Mouse (Mus musculus): ENCODE data around the gene Taf4. TPM values are rescaled to one million over a fixed set of nuclear protein-coding genes. Genes with fewer than 3 reads are reported as not detected.

Gene Taf4
- polyA plus RNA-seq, 1 experiment, result 8.6 TPM

DNA sequence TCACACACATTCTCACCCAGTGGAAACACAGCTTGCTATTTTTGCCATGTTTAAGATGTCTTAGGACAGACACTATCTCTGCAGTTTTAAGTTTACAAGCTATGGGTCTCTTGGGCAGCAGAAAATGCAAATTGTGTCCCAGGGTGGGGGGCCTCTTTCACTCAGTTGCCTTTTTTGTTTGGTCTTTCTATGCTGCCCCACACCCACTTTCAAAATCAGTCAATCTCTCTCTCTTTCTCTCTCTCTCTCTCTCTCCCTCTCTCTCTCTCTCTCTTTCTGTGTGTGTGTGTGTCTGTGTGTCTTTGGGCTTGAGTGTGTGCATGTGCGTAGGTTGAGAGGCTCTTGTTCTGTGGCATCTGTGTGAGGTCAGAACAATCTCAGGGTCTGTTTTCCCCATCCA is 9.2 kb upstream of the Taf4 start:
- WGBS, result 92% methylated on average over 1 of the region's 1 CpGs
- no peak for DNase-seq (ENCODE audit: low read depth, low spot score)

DNA sequence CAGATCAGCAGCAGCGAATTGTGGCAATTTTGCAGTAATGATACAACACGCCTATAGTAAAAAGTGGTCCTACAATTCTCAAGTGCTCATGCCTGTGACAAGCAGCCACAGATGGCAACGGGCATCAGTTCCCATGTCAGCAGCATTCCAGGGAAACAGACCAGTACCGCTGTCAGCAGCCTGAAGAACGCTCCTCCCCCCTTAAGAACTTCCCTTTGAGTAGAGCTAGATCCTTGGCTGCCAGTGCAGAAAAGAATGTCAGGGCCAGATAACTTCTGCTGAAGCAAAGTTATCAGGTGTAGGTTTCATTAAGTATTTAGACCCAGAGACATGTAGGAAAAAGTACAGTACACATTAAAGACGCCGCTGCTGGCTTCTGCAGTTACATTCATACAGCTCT is 8.4 kb upstream of the Taf4 start:
- 64% methylated on average over 7 of the region's 7 CpGs for WGBS
- no peak for DNase-seq (ENCODE audit: low read depth, low spot score)

DNA sequence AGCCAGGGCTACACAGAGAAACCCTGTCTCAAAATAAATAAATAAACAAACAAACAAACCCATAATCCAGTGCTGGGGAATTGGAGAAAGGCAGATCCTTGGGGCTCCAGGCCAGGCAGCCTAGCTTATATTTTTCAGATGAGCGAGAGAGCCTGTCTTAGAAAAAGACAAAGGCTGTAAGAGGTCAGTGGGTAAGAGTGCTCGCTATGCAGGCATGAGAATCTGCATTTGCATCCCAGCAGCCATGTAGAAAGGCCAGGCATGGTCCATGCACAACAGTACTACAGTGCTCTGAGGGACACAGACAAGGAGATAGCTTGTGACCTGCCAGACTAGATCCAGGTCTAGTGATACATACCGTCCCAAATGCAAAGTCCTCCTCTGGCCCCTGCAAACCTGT is 6.3 kb upstream of the Taf4 start:
- DNase-seq (ENCODE audit: low read depth, low spot score), result no peak
- 91% methylated on average over 3 of the region's 3 CpGs for WGBS

DNA sequence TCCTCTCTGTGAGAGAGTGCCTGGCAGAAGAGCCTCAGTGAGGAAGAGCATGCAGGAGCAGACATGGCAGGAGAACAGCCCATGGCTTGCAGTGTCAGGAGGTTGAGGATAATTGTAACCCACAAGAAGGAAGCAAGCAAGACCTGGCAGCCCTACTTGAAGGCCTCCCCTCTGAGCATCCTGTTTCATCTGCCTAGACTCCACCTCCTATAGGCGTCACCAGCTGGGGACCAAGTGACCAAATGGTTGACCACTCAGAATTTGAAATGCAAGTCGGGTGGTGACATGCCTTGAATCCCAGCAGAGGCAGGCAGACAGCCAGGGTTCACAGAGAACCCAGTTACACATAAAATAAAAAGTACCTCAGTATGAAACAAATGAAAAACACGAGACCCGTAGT is 4.2 kb upstream of the Taf4 start:
- WGBS, result 62% methylated on average over 4 of the region's 4 CpGs

DNA sequence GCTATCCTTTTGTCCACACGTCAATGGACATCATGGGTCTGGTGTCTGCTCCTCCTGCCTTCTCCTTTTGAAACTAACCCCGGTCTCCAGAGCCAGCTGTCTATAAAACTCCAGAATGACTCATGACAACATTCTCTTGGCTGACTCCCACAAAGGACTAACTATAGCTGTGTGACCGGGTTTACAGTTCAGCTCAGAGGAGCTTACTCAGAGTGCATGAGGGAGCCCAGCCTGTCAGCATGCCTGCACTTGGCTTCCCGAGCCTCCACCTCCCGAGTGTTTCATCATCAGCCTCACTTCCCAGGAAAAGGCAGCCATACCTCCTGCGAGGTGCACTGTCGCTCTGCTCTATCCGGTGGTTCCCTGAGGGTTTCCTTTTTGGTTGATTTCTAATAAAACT is 3.4 kb upstream of the Taf4 start:
- no peak for DNase-seq (ENCODE audit: low read depth, low spot score)
- WGBS, result 12% methylated on average over 8 of the region's 8 CpGs

More for the DNA sequence above, 4.2 kb upstream of the Taf4 start:
- DNase-seq (ENCODE audit: low read depth, low spot score), result no peak

DNA sequence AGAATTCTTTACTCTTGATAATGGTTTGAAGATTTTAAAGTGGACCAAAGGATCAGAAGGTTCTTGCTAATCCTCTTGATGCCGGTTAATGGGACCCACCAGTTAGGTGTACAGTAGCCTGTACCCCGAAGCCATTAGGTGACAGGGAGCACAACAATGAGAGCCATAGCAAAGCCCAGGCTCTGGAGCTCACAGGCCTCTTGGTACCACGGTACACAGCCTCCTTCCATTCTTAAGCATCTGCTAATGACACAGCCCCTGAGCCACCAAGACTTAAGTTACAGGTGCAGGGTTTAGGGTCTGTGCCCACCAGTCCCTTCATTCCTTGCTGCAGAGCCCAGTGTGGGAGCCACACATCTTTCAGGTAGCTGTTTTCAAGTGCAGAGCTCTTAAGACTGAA is 1.8 kb upstream of the Taf4 start:
- no peak for DNase-seq (ENCODE audit: low read depth, low spot score)
- WGBS, result 85% methylated on average over 3 of the region's 3 CpGs

DNA sequence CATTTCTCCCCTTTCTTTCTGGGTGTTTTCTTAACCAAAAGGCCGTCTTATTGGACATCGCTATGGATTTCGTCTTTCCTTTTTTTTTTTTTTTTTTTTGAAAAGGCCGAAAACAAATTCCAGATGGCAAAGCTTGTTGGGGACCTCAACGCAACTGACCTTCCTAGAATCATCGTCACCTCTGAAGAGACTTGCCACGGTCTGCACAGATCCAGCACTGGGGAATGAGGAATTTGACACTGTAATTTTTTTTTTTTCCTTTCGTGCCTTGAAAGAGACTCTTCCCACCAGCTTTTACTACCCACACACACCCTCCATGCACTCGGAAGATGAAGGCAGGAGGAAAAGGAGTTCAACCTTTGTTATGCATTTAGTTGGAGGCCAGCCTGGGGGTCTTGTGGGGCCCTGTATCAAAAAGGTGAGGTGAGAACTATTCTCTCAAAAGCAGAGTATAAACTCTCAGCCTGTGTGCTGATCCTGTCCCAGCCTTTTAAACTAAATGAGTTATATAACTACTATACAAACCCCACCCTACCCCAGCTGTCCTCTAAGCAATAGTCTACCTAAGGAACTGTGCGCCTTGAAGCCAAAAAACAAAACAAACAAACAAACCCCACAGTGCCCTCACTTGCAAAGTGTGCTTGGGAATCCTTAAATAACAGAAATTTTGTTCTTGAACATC is 1.0 kb upstream of the Taf4 start:
- DNase-seq (ENCODE audit: low read depth, low spot score), result no peak
- 4% methylated on average over 10 of the region's 10 CpGs for WGBS

DNA sequence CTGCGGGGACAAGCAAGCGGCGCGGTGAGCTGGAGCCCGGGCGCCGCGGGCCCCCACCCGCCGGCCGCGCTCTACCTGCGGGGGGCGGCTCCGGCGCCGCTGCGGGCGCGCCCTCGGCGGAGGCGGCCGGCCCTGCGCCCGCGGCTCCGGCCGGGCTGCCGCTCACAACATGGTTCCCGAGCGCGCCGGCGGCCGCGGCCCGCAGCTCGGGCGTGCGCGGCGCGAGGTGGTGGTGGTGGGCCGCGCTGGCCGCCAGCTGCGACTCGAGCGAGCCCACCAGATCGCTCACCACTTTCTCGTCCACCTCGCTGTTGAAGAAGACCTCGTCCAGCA is 185 bp downstream of the Taf4 start:
- no peak for DNase-seq (ENCODE audit: low read depth, low spot score)
- WGBS, result 4% methylated on average over 51 of the region's 54 CpGs

DNA sequence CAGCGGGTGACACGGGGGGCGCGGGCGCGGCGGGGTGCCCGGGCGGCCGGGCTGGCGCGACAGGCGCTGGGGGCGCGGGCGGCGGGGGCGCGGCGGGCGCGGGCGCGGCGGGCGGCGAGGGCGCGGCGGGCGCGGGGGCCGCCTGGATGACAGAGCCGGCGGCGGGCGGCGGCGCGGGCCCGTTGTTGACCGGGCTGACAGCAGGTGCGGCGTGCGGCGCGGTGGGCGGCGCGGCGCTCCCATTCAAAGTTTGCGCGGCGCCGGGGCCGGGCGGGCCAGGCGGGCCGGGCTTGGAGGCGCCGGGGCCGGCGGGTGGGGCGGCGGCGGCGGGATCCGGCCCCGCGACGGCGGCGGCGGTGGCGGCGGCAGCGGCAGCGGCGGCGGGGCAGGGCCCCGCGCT is 595 bp downstream of the Taf4 start:
- 23% methylated on average over 69 of the region's 82 CpGs for WGBS
- DNase-seq (ENCODE audit: low read depth, low spot score), result no peak

DNA sequence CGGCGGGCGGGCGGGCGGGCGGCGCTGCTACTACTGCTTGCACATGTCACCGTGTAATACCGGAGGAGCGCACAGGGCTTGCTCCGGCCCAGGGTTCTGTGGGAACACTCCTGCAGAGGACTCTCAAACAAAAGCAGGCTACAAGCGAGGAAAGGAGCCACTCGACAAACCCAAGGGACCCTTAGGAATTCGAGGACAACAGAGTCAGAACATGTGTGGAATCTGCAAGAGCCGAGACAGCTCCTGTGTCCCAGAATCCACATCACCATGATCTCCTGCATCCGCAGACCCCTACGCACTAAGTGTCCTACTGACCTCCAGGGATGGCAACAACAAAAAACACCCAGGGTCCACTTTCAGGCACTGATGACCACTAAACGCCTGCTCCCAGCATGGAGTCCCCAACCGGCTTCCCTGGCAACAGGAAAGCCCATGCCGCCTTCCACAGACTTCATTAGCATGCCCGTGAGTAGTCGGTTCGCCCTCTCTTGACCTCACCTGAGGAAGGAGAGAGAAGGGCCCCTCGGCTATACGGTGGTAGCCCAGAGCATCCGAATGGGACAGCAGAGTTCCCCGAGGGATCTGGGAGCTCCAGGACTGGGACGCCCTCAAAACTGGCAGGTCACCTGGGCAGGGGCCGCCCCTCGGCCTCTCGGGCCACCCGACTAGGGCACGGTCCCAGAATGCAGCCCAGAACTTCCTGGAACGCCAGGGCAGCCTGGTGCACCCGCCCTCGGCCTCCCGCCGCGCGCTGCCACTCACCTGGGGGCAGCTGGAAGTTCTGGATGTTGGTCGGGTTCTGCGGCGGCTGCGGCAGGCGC is 1.6 kb downstream of the Taf4 start:
- no peak for DNase-seq (ENCODE audit: low read depth, low spot score)
- 11% methylated on average over 45 of the region's 45 CpGs for WGBS

DNA sequence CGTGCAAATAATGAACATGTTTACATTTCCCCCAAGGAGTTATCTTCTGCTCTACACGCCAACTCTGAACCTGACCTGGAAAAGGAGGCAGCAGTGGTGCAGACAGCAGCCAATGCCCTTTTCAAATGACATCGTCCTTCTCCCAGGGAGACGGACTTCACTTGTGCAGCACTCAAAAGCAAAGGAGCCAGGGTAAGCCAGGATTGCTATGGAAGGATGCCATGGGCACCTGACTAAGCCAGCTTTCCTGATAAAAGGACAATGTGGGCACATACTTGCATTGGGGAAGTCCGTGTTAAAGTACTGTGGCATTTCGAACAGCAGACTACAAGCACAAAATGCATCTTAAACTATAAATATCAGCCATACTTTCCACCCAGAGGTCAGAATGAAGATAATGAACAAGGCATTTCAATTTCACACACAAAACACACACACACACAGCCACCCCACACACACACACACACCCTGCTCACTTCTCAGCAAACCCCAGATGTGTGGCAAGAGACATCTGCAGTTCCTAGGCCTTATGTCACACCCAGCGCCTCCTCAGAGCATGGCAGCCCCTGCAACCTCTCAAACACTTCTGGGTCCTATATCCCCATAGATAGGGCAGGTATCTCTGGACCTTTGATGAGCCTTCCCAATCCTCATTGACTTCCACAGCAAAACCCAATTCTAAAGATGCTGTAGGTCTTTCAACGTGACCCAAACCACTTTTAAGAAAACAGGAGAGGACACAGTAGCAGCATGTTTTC is 2.4 kb downstream of the Taf4 start:
- DNase-seq (ENCODE audit: low read depth, low spot score), result no peak
- 38% methylated on average over 8 of the region's 8 CpGs for WGBS

DNA sequence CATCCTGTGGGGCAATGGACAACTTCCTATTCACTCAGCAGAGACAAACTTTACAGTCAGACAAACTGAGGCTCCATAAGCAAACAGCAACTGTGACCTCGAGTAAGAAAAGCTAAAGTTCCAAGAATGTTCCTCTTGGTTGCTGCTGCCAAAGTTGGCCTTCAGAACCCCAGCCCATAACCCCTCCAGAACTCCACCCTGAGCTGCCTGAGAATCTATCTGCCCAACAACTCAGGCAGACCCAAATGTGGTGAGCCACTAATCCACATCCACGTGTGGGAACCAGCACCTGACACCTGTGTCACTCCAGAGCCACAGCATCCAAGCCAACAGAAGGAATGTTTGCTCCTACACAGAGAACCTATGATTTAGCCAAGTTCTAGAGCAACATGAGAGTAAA is 4.0 kb downstream of the Taf4 start:
- WGBS, result 34% methylated on average over 2 of the region's 2 CpGs

DNA sequence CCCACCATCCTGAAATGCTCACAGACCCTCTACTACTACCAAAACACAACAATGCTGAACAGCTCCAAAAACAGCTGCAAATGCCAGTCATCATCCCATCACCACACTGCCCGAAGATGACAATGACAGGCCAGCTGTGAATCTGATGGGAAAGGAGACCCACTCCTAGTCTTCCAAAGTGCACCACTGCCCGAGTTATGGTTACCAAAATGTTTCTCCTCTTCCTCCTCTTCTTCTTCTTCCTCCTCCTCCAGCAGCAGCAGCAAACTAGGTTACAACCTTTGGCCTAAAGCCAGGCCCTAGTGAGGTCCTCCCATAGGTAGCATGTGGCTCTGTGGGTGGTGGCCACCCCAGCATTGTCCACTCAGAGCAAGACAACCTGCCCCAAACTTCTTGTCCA is 4.6 kb downstream of the Taf4 start:
- WGBS, result 32% methylated on average over 2 of the region's 2 CpGs
- DNase-seq (ENCODE audit: low read depth, low spot score), result peak; percentile 32

More for the DNA sequence above, 4.0 kb downstream of the Taf4 start:
- DNase-seq (ENCODE audit: low read depth, low spot score), result no peak

DNA sequence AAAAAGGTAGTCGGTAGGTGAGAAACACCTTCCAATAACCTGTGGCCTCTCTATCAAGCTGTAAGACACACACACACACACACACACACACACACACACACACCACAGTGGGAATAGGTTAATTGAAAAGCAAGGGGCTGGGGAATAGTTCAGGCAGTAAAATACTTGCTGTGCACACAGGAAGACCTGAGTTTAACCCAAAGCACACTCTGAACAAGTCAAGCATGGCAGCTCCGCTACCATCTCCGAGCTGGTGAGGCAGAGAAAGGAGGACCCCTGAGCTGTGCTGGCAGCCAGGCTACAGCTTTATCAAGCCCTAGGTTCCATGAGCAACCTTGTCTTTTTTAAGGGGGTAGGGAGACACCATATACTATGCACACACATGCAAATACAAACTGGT is 7.3 kb downstream of the Taf4 start:
- no peak for DNase-seq (ENCODE audit: low read depth, low spot score)
- 89% methylated on average over 3 of the region's 3 CpGs for WGBS

DNA sequence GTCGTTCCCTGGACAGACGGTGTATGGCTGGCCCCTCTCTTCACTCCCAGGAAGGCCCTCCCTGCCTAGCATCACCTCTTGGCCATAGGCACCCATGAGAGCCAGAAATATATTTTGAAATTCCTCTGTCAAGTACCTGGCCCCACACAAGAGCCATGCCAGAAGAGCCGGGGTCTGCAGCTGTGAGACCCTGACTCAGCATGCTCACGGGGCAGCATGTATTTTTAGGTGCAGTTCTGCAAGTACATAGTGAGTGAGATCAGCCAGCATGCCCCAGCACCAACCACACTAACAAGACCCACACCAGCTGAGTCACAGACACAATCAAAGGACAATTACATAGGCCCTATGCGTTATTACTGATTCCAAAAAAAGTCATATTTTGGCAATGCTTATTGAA is 8.8 kb downstream of the Taf4 start:
- WGBS, result 69% methylated on average over 5 of the region's 5 CpGs
- DNase-seq (ENCODE audit: low read depth, low spot score), result no peak

DNA sequence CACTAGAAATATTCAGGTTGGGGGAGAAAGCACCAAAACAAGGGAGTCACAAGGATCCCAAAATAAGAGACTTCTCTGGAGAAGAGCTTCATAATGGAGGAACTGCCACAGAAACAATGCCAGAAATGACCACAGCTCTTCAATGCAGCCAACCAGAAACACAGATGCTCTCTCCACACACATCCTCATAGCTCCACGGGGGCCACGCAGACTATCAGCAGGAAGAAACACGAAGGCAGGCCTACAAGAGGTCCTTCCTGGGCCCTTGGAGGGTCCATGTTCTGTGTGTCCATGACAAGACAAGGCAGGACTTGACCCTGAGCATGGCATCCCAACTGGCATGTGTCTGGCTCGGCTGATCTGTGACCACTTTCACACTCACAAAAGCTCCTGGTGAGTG is 15.0 kb downstream of the Taf4 start:
- 62% methylated on average over 4 of the region's 4 CpGs for WGBS

DNA sequence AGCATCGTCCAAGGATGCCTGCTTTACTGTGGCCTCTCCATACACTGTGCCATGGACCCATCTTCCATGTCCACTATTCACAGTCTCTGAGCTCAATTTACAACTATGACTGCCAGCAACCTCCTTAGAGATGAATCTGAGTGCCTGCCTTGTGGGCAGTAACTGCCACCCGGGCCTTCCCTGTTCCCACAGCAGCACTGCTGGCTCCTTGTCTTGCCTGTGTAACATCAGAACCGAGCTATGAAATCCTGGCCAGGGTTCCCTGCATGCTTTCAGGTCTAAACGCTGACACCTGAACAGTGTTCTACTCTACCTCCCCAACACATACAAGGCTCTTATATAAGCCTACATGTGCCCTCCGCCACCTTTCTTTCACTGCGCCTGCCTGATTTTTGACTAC is 16.1 kb downstream of the Taf4 start:
- 77% methylated on average over 6 of the region's 6 CpGs for WGBS
- DNase-seq (ENCODE audit: low read depth, low spot score), result no peak

More for the DNA sequence above, 15.0 kb downstream of the Taf4 start:
- no peak for DNase-seq (ENCODE audit: low read depth, low spot score)

DNA sequence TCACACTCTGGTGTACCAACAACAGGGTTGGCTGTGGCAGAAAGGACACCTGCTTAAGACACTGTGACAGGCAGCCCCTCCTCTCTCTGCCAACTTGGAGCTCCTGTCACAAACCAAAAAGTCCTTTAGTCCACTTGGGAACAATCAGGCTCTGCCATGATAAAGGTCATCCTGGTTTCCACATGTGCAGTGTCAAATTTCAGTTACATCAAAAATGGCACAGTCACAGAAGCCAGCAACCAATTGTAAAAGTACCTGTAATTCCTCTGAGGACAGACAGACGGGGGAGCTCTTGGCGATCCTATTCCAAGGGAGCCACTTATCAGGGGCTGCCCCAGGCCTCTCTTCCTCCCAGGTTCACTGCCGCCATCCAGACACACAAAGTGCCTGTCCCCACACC is 17.1 kb downstream of the Taf4 start:
- no peak for DNase-seq (ENCODE audit: low read depth, low spot score)
- WGBS, result 40% methylated on average over 3 of the region's 3 CpGs

DNA sequence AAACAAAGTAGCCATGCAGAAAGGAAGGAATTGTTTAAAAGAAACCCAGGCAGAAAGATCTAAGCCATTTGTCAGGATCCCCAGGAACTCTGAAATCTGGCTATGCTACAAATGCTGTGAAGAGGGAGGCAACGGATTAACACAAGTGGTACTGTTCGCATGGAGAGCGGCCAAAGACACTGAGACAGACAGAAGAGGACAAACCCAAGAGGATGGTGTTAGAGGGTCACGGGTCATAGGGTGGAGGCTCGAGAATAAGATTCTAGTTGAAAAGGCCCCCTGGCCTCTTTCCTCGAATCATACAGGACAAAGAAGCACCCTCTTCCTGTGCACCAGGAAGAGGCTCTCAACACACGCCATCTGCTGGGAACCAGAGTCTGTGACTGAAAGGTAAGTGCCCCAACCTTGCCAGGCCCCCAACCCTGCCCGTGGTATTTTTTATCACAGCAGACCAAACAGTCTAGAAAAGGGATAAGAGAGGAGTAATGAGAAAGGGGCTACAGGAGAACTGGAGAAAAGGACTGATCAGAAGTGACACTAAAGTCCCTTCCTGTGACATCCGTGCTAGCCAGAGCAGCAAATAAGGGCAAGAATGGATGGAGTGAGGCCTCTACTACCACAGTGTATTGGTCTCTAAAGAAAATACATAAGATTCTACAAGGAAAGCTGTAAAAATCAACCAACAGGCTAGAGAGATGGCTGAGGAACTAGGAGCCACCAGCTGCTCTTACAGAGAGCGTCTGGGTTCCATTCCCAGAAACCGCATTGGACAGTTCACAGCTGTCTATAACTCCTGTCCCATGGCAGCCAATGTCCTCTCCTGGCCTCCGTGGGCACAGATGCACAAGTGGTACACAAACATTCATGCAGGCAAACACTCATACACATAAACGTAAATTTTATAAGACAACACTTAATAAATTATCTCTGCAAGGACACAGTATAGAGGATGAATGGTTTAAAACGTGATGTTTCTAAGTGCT is 24.6 kb downstream of the Taf4 start:
- WGBS, result 73% methylated on average over 14 of the region's 14 CpGs
- DNase-seq (ENCODE audit: low read depth, low spot score), result no peak

DNA sequence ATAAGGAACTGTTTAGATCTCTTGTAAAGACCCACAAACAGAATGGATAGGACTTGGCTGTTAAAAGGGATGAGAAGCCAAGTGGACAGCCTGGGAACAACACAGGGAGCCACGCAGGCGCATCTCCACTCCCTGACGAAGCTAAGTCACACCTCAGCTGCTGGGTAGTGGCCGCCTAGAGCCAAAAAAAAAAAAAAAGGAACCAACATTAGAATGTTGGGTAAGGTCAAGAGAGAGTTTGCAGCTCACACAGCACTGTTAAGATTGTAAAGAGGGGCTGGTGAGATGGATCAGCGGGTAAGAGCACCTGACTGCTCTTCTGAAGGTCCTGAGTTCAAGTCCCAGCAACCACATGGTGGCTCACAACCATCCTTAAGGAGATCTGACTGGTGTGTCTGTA is 27.6 kb downstream of the Taf4 start:
- 65% methylated on average over 5 of the region's 5 CpGs for WGBS
- no peak for DNase-seq (ENCODE audit: low read depth, low spot score)
